Mouse (Mus musculus): ENCODE measurements at regions not wholly inside any gene's neighbourhood (a gene's known extent, or its start where the extent isn't known, plus 50 kb on each side); places are given as distances from the start of the nearest gene placed in this dataset.
"Not testable (repeated sequence)": the region's sequence is repeated elsewhere in the genome, so short reads cannot be mapped to it uniquely, and the experiment has no call there.

DNA sequence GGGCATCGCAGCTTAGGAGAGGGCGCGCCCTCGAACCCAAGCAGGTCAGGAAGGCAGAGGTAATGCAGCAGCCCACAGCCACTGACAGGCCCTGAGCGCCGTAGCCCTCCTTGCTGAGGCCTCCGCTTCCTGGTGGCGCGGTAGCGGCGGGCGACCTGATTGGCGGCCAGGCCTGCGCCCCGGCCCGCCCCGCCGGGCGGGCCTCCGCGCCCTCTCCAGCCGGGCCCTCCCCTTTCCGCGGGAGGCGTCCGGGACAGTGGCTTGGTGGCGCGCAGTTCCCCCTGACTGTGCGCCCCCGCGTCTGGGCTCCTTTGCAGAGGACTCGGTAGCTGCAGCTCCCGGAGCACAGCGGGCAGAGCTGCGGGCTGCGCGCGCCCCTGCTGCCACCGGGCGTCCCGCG, 242.1 kb downstream of the Gm21863 start:
- H3K4me1 ChIP-seq (ENCODE audit: control insufficient read depth, insufficient read depth, low read length); H3K36me3 ChIP-seq (ENCODE audit: control insufficient read depth, insufficient read depth, low read length); H3K27me3 ChIP-seq (ENCODE audit: control insufficient read depth, insufficient read depth, low read length); H3K9me3 ChIP-seq (ENCODE audit: control insufficient read depth, low read depth, low read length); H3K9ac ChIP-seq (replicated peaks; ENCODE audit: low read depth, low read length); H3K27ac ChIP-seq (ENCODE audit: low read length); ATAC-seq (ENCODE audit: insufficient number of reproducible peaks, insufficient read depth, low FRiP score, low read depth): not testable (repeated sequence)
- peak overlapping the region; percentile 33 for H3K4me3 ChIP-seq (ENCODE audit: low read depth, low read length)
- 2% methylated on average over 21 of the region's 42 CpGs for WGBS
- H3K4me2 ChIP-seq (replicated peaks; ENCODE audit: low read depth, low read length): peak overlapping the region; percentile 25; the same call in 1 of the 2 replicates

- not testable (repeated sequence) for H3K27ac ChIP-seq (ENCODE audit: low read length); H3K4me2 ChIP-seq (replicated peaks; ENCODE audit: low read depth, low read length); H3K27me3 ChIP-seq (ENCODE audit: control insufficient read depth, insufficient read depth, low read length); ATAC-seq (ENCODE audit: insufficient number of reproducible peaks, insufficient read depth, low FRiP score, low read depth); H3K9me3 ChIP-seq (ENCODE audit: control insufficient read depth, low read depth, low read length); H3K36me3 ChIP-seq (ENCODE audit: control insufficient read depth, insufficient read depth, low read length); H3K4me1 ChIP-seq (ENCODE audit: control insufficient read depth, insufficient read depth, low read length)
- peak overlapping the region; percentile 33 for H3K4me3 ChIP-seq (ENCODE audit: low read depth, low read length)
- 3% methylated on average over 31 of the region's 37 CpGs for WGBS
- peak overlapping the region; percentile 33; the same call in 1 of the 2 replicates for H3K9ac ChIP-seq (replicated peaks; ENCODE audit: low read depth, low read length)
Observed at GRCm38 (mm10) chr12:20196905-20197304, 242.6 kb downstream of the Gm21863 start.

DNA sequence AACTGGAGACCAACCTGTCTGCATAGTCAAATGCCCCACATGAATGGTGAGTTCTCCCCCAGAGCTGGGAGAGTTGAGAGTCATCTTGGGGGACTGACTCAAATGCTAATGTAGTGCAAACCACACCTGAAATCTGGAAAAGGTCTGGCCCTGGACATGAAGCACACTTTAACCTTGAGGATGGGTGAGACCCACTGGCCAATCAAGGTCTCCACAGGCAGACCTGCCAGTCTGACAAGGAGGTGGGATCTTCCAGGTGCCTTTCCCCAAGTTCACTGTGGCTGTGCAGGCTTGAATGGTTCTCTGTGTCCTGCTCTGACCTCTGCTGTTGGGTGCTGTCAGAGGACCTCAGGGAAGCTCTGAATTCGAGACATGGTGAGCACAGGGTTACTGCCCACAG, 269.6 kb downstream of the Gm21863 start:
- WGBS: 82% methylated on average over 1 of the region's 1 CpGs
- peaks cover 27% of the 10 kb centered on the region for H3K9me3 ChIP-seq (ENCODE audit: control insufficient read depth, low read depth, low read length)
- H3K27ac ChIP-seq (ENCODE audit: low read length); ATAC-seq (ENCODE audit: insufficient number of reproducible peaks, insufficient read depth, low FRiP score, low read depth); H3K4me2 ChIP-seq (replicated peaks; ENCODE audit: low read depth, low read length); H3K4me1 ChIP-seq (ENCODE audit: control insufficient read depth, insufficient read depth, low read length); H3K9ac ChIP-seq (replicated peaks; ENCODE audit: low read depth, low read length); H3K4me3 ChIP-seq (ENCODE audit: low read depth, low read length); H3K36me3 ChIP-seq (ENCODE audit: control insufficient read depth, insufficient read depth, low read length); H3K27me3 ChIP-seq (ENCODE audit: control insufficient read depth, insufficient read depth, low read length): not testable (repeated sequence)

GRCm38 (mm10) chr12:20226831-20227230, 272.5 kb downstream of the Gm21863 start:
- WGBS: 82% methylated on average over 9 of the region's 9 CpGs
- peaks cover 55% of the 10 kb centered on the region for H3K9me3 ChIP-seq (ENCODE audit: control insufficient read depth, low read depth, low read length)
- H3K9ac ChIP-seq (replicated peaks; ENCODE audit: low read depth, low read length): not testable (repeated sequence)

GRCm38 (mm10) chr12:20227427-20228160, 273.3 kb downstream of the Gm21863 start:
- not testable (repeated sequence) for H3K4me1 ChIP-seq (ENCODE audit: control insufficient read depth, insufficient read depth, low read length); ATAC-seq (ENCODE audit: insufficient number of reproducible peaks, insufficient read depth, low FRiP score, low read depth); H3K27ac ChIP-seq (ENCODE audit: low read length); H3K9ac ChIP-seq (replicated peaks; ENCODE audit: low read depth, low read length); H3K4me2 ChIP-seq (replicated peaks; ENCODE audit: low read depth, low read length); H3K36me3 ChIP-seq (ENCODE audit: control insufficient read depth, insufficient read depth, low read length); H3K4me3 ChIP-seq (ENCODE audit: low read depth, low read length); H3K27me3 ChIP-seq (ENCODE audit: control insufficient read depth, insufficient read depth, low read length)
- peaks cover 62% of the 10 kb centered on the region for H3K9me3 ChIP-seq (ENCODE audit: control insufficient read depth, low read depth, low read length)
- 77% methylated on average over 21 of the region's 21 CpGs for WGBS

More at GRCm38 (mm10) chr12:20226831-20227230, 272.5 kb downstream of the Gm21863 start:
- not testable (repeated sequence) for ATAC-seq (ENCODE audit: insufficient number of reproducible peaks, insufficient read depth, low FRiP score, low read depth); H3K36me3 ChIP-seq (ENCODE audit: control insufficient read depth, insufficient read depth, low read length); H3K4me1 ChIP-seq (ENCODE audit: control insufficient read depth, insufficient read depth, low read length); H3K27ac ChIP-seq (ENCODE audit: low read length); H3K27me3 ChIP-seq (ENCODE audit: control insufficient read depth, insufficient read depth, low read length); H3K4me2 ChIP-seq (replicated peaks; ENCODE audit: low read depth, low read length); H3K4me3 ChIP-seq (ENCODE audit: low read depth, low read length)

- H3K4me3 ChIP-seq (ENCODE audit: low read depth, low read length); H3K9ac ChIP-seq (replicated peaks; ENCODE audit: low read depth, low read length); H3K27ac ChIP-seq (ENCODE audit: low read length); H3K27me3 ChIP-seq (ENCODE audit: control insufficient read depth, insufficient read depth, low read length); H3K4me2 ChIP-seq (replicated peaks; ENCODE audit: low read depth, low read length); H3K36me3 ChIP-seq (ENCODE audit: control insufficient read depth, insufficient read depth, low read length); H3K4me1 ChIP-seq (ENCODE audit: control insufficient read depth, insufficient read depth, low read length): not testable (repeated sequence)
- WGBS: 74% methylated on average over 21 of the region's 21 CpGs
- peaks cover 71% of the 10 kb centered on the region for H3K9me3 ChIP-seq (ENCODE audit: control insufficient read depth, low read depth, low read length)
- peak; percentile 14 for ATAC-seq (ENCODE audit: insufficient number of reproducible peaks, insufficient read depth, low FRiP score, low read depth)
Observed at GRCm38 (mm10) chr12:20228321-20228999, 274.2 kb downstream of the Gm21863 start.

DNA sequence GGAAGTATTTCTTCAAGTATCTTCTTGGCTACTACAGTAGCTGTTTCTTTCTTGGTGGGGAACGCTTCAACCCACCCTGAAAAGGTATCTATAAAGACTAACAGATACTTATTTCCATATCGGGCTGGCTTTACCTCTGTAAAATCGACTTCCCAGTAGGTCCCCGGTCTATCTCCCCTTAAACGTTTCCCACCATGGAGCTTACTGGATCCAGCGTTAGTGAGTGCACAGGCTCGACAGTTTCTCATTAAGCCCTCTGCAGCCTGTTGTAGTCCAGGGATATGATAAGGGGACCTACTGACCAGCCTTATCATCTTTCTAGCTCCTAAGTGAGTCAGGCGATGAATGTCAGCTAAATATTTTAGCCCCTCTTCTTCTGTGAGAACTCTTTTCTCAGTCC, 275.1 kb downstream of the Gm21863 start:
- H3K9ac ChIP-seq (replicated peaks; ENCODE audit: low read depth, low read length); H3K36me3 ChIP-seq (ENCODE audit: control insufficient read depth, insufficient read depth, low read length); H3K27ac ChIP-seq (ENCODE audit: low read length); H3K4me1 ChIP-seq (ENCODE audit: control insufficient read depth, insufficient read depth, low read length); H3K4me3 ChIP-seq (ENCODE audit: low read depth, low read length); ATAC-seq (ENCODE audit: insufficient number of reproducible peaks, insufficient read depth, low FRiP score, low read depth); H3K27me3 ChIP-seq (ENCODE audit: control insufficient read depth, insufficient read depth, low read length); H3K4me2 ChIP-seq (replicated peaks; ENCODE audit: low read depth, low read length): not testable (repeated sequence)
- H3K9me3 ChIP-seq (ENCODE audit: control insufficient read depth, low read depth, low read length): peaks cover 79% of the 10 kb centered on the region
- 79% methylated on average over 8 of the region's 8 CpGs for WGBS

- Histone ChIP-seq H3K4me1 (ENCODE audit: control insufficient read depth, insufficient read depth, low read length) (no peaks in the 10 kb centered on the region), H3K4me3 (ENCODE audit: low read depth, low read length) (no peak overlapping the region), H3K9ac (replicated peaks; ENCODE audit: low read depth, low read length) (no peak overlapping the region), H3K9me3 (ENCODE audit: control insufficient read depth, low read depth, low read length) (peaks cover 77% of the 10 kb centered on the region), H3K27ac (ENCODE audit: low read length) (no peak overlapping the region), H3K36me3 (ENCODE audit: control insufficient read depth, insufficient read depth, low read length) (no peaks in the 10 kb centered on the region), H3K27me3 (ENCODE audit: control insufficient read depth, insufficient read depth, low read length) (no peaks in the 10 kb centered on the region), H3K4me2 (replicated peaks; ENCODE audit: low read depth, low read length) (no peak overlapping the region)
- WGBS: 70% methylated on average over 27 of the region's 27 CpGs
- no peak for ATAC-seq (ENCODE audit: insufficient number of reproducible peaks, insufficient read depth, low FRiP score, low read depth)
Observed at GRCm38 (mm10) chr12:20230141-20230892, 276.0 kb downstream of the Gm21863 start.
